Mouse (Mus musculus) megakaryocyte, adult 5-6 weeks (primary cell): ENCODE measurements around the gene Ppp1ca. TPM values are rescaled to one million over a fixed set of nuclear protein-coding genes. Genes with fewer than 3 reads are reported as not detected.

ENCODE experiments used
- ATAC-seq: 2 replicates; pipeline ENCODE4 v1.8.0; 2016; ENCODE audit warnings: mild to moderate bottlenecking, inconsistent platforms; ENCODE audit not compliant: poor library complexity, severe bottlenecking
- total RNA-seq, 2 experiments: library from RNA; stranded (forward) in 1 of 2; stranded (reverse) in 1 of 2; fragments of 153-499, 151-499 nt in 1 of 2; fragments of 221-1000, 200-1000 nt in 1 of 2; gene quantifications; 2 replicates each; pipeline versions ENCODE4 v1.2.3 to v1.2.4; 2015 to 2017

Gene Ppp1ca
- total RNA-seq, 2 experiments from 2014 or later: 536 to 705 TPM

DNA sequence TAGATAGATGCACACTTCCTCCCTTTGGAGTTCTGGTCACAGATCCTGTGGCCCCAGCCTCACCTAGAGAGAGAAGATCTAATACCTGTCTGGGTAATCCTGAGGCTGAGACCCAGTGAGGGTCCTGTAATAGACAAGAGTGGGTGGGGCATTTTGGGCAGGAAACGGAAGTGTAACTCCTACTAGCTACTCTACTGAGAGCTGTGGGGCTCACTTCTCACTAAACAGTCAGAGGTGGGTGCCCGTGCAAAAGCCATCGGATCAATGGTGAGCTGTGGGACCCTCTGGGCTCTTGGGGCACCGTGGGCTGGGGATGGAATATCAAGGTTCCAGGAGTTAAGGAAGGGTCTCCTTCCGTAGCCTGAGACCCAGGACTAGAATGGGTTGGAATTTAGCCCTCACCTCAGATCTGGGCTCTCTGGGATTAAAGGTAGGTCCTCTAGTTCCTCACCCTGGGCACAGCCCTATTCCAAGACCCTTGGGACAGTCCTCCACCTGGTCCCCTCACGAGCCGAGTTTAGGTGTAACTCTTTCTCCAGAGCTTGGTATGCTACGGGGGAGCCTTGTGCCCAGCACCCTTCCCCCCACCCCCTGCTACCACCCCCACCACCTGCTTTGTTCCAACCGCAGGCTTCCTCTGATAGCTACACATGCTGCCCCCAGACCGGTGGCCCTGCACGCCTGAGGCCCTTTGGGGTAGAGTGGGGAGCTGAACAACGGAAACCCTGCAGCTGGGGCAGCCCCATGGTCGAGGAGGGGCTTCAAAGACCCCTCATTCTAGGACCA, 37.2 kb upstream of the Ppp1ca start:
- ATAC-seq: peak; percentile 65

DNA sequence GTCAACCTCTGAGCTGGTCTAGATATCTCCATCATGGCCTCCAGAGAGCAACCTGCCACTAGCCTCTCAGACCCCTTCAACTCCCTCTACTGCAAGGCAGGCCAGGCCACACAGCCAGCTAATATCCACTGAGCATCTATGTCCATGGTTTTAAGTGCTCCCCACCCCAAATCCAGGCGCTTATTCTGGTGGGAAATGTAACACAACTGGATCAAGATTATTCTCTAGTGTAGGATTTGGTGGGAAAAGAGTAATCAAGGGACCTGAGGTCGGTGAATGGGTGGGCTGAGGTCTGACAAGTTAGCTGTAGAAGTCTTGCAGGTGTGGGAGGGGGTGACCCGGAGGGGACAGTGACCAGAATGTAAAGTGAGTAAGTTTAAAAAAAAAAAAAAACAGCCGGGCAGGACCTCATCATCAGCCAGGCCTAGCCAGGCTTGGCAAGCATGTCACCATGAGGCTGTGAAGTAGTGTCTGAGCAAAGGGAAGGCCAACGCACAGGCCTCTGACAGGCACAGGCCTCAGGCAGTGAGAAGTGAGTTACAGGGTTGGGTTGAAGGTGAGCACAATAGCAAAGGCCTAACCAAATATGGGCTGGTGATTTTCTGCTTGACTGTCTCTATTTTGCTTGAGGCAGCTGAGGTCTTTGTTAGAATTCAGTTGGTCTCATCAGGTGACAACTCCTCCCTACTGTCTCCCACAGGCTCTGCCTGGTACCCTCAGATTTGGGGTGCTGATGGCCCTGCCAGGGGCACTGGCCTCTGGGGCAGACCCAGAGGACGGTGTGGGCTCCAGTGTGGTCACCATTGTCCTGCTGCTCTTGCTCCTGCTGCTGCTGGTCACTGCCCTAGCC, 36.4 kb upstream of the Ppp1ca start:
- ATAC-seq: 0 out of 2 replicates have a peak, but pooled peaks have one; percentile 10

DNA sequence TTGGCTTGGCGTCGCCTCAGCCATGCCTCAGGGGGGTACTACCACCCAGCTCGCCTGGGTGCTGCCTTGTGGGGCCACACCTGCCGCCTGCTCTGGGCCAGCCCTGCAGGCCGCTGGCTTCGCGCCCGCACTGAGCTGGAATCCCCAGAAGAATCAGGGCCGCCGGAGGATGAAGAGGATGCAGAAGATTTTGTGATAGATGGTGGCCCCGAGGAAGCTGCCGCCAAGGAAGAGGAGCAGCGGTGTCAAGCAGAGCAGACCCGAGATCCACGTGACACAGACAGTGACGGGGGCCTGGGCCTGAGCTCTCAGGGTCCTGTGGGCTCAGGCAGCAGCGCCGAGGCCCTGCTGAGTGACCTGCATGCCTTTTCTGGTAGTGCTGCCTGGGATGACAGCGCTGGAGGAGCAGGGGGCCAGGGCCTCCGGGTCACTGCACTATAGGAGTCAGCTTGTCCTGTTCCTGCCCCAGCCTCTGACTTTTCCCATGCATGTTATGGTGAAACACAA, 35.7 kb upstream of the Ppp1ca start:
- ATAC-seq: no peak

DNA sequence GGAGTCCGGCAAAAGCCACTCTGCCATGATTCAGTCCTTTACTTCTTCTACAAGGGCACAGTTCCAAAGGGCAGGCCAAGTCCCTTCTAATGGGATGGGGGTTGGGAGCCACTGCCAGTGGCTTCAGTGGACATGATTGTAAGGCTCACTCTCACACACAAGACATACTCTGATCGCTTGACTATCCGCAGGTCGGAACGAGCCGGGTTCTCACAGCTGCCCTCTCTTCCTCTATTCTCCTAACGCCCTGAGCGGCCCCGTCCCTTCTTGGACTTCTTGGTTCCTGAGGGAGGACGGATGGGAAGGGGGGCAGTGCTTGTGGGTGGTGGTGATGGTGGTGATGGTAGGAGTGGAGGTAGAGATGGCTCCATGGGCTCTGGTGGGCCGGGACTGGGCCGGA, 35.1 kb upstream of the Ppp1ca start:
- no peak for ATAC-seq

DNA sequence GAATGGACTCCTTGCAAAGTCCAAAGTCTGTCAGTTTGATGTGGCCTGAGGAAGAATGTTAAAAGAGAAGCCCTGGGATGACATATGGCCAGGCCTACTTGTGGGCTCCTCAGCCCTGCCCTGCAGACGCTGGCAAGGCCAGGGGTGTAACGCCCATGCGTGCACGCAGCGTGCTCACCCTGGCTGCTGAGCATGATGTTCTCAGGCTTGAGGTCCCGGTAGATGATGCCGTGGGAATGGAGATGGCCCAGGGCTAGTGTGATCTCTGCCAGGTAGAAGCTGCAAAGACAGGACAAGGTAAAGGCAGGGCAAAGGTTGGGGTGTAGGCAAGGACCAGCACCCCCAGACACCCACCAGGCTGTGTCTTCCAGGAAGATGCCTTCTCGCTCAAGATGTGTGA, 32.8 kb upstream of the Ppp1ca start:
- no peak for ATAC-seq

DNA sequence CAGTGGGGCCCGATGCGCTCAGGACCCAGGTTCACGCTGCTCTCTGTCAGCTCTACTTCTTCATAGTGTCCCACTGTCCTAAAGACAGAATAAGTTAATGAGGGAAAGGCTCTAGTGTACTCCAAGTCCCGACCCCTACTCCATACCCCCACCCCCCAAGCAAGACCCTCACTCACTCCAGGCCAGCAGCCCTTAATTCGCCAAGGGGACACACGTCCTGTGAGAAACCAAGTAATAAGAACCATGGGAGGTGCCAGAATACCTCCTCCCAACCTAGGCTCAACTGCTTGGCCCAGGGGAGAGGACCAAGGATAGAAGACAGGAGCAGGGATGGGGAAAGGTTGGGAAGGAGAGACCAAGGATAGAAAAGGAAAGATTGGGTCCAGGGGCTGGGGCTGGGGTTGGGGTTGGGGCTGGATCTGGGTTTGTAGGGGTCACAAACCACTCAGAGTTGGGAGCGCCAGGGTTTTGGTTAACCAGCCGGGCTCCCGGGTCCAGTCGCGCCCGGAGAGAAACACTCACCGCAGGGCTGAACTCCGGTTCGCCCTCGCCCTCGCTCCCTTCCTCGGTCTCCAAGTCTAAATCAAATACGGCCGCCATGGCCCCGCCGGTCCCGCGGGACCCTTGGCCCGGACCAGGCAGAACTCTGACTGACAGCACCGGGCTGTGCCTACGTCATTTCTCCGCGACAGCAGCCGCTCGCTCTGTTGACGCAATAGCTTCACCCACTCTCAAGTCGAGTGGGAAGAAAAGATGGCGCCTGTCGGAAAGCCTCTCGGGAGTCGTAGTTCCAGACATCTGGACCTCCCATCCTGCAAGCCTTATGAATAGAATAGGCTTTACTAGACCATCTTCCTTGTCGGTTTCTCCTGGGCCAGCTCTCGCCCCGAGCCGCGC, 29.0 kb upstream of the Ppp1ca start, which contains the start of gene Rps6kb2:
Gene Rps6kb2 (minus strand): TSS at position 709 of the 897 bp plus-strand sequence.
- ATAC-seq: peak; percentile 99

DNA sequence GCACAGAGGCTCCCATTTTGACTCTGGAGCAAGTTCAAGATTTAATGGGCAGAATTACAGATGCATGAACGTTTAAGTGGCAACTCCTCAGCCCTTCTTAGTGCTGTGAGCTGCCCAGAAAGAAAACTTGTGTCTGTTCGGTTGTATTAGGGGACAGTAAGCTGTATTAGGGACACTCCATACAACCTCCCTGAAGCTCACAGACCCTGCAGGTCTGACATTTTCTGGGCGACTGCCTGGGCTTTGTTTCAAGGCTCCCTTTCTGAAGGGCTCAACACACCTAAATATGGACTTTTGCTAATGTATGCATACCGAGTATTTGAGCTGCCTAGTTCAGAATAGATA, 28.4 kb upstream of the Ppp1ca start:
- ATAC-seq: no peak

DNA sequence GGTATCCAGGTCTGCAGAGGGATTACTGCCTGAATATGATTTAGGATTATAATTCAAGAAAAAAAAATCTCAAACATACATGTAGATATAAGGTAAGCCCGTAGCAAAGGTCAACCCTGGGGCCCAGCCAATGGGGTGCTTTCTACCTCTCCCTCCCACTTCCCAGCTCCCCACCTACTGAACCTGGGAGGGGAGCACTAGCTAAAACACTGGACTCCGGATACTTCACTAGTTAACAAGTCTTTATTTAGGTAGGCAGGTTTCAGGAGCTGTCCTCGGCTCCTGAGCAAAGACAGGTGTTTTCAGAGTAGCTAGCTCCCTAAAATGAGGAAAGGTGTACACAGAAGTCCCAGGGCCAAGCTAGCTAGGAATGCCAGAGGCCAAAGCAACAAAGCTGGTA, 27.8 kb upstream of the Ppp1ca start:
- no peak for ATAC-seq

DNA sequence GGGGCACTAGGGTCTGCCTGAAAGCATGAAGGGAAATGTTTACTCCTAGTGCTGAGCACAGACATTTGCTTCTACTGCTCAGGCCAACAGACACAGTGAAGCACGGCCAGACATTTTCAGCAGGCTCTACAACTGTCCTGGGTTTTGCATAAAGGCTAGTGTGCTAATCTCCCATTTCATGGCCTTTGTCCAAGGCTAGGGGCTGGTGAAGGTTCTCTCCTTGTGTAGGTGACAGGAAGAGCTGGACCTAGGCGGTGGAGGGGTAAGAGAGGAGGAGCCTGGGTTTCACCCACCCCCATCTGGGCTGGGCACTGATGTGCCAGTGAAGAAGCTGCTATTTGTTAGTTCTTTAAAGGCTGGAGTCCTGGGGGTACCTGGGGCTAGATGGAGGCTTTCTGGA, 27.1 kb upstream of the Ppp1ca start:
- no peak for ATAC-seq

DNA sequence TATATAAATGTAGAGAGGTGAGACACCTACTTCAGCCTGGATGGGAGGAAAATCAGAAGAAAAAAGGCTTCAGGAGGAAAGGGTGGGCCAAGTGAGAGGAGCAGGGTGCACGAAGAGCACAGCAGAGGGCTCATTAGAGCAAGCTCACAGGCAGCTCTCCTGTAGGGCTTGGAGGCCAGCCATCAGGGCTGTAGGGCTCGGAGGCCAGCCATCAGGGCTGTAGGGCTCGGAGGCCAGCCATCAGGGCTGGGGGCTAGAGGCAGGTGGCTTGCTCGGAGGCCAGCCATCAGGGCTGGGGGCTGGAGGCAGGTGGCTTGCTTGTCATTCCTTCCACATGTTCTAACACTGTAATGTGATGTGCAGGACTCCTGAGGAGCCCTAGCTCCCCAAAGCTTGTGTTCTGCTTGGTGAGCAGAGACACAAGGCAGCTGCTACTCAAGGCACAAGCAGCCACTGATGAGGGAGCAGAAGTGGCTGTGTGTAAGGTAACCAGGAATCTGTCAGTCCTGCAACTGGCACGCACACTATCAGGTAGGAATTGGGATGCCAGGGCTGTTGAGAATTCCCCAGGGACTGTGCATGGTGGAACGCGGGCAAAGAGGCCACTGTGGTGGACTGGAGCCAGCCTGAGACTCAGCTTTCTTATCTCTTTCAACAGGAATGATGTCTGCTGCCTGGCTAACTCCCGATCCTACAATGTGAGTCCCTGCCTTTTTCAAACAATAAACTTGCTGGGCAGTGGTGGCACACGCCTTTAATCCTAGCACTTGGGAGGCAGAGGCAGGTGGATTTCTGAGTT, 25.0 kb upstream of the Ppp1ca start:
- no peak for ATAC-seq

DNA sequence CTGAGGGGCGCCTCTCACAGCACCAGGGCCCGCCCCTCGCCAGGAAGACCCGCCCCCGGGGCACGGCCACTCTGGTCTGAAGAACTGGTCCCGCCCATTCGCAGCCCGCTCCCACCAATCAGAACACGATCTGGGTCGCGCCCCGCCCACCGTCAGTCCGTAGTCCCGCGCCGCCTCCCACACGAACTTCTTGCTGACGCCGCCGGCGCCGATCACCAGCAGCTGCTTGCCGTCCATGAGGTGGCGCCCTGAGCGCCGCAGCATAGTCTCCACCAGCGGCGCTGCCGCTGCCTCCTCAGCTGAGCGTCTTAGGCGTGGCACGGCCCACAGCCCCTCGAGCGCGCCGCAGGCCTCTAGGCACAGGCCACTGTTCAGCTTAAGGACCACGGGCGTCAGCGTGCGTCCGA, 22.5 kb upstream of the Ppp1ca start:
- ATAC-seq: peak; percentile 97

DNA sequence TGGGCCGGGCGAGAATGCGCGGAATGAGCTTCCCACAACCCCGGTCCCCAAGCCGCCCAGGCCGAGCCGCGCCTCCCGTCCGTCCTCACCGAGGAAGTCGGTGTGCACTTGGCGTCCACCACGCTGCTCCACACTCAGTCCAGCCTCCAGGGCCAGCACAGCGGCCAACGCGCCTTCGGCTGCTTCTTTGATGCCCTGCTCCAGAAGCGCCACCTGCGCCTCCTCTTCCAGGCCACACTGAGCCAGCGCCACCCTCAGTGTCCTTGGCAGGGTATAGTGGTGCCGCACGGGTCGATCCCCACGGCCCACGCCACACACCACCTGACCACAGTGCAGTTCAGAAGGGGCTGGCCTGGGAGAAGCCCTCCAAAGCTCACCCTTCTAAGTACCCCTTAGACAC, 22.1 kb upstream of the Ppp1ca start:
- ATAC-seq: no peak; the same call in 1 of the 2 replicates

DNA sequence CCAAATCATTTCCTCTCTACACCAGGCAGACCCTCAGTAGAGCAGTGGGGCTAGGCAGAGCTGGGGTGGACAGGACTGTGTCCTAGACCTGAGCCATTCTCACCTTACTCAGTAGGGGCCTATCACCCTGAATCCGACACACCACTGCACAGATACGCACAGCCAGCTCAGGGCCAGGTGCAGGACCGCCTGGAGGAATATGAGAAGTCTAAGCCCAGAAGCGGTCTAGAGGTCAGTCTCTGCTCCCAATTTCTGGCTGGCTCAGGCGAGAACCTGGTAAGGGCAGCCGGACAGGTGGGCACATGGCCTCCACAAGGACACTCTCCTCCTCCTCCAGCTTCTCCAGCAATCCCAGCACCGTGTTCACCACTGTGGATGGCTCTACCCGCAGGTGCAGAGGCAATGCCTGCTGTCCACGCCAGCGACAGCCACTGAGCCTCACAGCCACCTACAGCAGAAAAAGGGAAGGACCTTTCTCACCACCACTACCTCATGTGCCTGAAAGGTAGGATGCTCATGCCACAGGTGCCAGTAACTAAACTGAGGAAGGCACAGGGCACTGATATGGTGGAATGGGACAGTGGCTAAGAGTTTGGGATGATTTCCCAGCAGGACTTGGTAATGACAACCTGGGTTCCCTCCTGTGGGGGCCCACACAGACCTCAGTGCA, 21.0 kb upstream of the Ppp1ca start:
- no peak for ATAC-seq

DNA sequence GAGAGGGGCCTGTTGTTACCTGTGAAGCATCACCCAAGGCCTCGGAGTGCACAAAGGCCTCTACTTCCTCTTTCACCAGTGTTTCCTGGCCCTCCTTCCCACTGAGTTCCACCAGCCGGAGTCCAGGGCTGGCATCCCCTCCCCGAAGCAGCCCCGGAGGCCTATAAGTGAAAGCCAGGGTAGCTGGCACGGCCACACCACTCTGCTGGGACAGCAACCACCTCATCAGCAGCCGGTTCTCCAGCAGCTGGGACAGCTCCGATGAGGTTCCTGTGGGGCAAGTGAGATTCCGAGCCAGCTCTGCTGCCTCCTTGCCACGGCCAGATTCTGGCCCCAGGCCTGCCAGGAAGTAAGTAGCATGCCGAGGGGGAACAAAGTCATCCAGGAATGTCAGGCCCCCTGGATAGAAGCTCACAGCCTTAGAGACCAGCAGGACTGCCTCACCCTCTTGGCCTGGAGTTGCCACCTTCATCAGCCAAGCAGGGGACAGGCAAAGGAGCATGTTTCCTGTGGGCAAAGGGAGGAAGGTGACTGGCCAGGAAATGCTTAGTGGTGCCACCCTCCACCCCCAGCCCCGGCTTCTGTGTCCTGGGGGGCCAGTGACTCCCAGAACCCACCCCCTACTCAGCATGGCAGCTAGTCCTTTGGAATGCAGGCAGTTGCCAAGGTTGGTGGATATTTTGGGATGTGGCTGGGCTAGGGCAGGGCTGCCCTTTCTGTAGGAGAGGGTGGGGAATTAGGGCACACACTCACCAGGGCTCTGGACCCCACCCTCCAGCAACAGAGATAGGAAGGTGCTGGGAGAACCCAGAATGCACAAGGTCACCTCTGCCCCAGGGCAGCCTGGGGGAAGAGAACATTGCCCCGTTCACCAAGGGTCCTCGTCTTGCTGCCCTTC, 20.2 kb upstream of the Ppp1ca start:
- ATAC-seq: peak; percentile 38

DNA sequence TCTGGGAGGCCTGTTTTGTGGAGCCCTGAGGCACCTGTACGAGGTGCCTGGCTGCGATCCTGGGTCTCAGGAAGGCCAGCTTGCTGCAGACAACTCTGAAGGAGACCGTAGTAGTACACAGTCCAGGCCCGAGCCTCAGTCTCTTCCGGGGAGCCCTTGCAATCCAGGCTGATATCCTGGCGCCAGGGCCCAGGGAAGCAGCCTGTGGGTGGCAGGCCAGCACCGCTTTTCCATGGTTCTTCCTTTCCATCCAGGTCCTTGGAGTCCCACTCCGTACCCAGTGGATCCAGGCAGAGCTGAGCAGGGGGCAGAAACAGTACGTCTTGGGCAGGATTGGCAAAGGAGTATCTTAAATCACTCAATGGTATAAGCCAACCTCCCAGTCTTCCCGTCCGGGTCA, 18.9 kb upstream of the Ppp1ca start:
- ATAC-seq: no peak

DNA sequence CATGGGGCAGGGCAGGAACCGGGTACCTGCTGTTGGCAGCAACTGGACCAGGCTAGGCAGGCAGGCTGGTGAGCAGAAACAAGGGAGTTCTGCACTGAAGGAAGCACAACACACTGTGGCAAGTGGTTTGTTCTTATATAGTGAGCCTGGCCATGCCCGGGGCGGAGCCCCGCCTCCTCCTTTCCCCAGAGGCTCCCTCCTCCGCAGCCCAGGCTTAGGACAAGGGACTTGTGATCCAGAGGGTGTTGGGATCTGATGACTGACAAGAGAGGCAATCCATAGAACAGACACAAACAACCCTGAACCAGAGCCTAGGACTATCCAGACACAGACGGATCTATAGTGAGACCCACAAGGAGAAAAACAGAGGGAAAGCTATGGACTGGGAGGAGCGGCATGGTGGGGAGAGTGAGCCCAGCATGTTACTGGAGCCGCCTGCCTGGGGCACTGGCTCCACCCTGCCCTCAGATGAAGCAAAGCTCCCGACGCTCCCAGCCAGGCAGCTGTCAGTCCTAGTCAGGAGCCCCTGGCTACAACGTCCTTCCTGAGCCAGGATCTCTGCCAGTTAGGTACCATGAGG, 16.4 kb upstream of the Ppp1ca start, which contains the start of gene Carns1:
Gene Carns1 (minus strand): TSS at position 112 of the 580 bp plus-strand sequence.
- ATAC-seq: no peak

DNA sequence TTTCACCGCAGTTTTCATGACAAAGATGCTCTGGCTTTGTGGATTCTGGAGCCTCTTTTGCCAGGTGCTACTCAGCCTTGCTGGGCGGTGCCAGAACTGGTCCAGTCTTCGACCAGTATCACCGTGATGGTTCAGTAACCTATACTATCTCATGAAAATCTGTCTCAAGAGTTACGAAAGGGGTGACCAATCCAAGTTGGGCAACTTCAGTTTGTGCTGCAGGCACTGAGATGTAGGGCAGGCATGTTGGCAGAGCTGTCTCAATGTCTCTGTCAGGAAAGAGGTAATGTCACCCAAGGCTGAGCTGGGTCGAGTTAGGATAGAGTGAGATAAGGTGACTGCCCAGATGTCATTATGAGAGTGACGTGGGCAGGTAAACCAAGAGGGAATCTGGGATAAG, 11.5 kb upstream of the Ppp1ca start:
- ATAC-seq: peak; percentile 70

DNA sequence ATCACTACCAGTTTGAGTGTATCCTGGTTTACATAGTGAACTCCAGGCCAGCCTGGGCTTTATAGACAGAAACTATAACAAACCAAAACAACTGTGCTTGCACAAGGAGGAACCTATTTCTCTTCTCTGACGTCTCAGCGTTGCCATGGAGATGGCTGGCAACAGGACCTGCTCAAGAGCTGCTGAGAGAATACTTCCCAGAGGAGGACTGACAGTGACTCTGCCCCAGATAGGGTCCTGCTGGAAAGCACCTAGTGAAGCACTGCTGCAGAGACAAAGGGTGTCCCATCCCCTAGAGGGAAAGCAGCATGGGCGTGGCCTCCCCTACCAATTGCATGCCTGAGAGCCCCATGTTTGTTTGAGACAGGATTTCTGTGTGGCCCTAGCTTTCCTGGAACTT, 10.0 kb upstream of the Ppp1ca start:
- peak; percentile 81 for ATAC-seq
